Mouse (Mus musculus) MEL (cell line): ENCODE data around the gene Col4a2. TPM values are rescaled to one million over a fixed set of nuclear protein-coding genes. Genes with fewer than 3 reads are reported as not detected.

ENCODE experiments used
- DNase-seq: peaks from one replicate; pipeline ENCODE4 v3.0.0; 2011; ENCODE audit warnings: low read depth, low spot score
- H3K27ac ChIP-seq: 2 replicates; pipeline ENCODE4 v1.5.1; 2012; ENCODE audit warnings: low read depth, mild to moderate bottlenecking, control low read depth, low read length, moderate library complexity; ENCODE audit not compliant: control insufficient read depth
- H3K27me3 ChIP-seq, 2 experiments: fragments of 150-350 bp in 1 of 2; sonication (generic) in 1 of 2; 2 replicates each; pipeline ENCODE4 v1.6.1; 2012; ENCODE audit warnings: low read length in 2 of 2, mild to moderate bottlenecking in 2 of 2, improper control_type of control experiment in 1 of 2, moderate library complexity in 1 of 2; ENCODE audit not compliant: insufficient read depth in 2 of 2, control insufficient read depth in 1 of 2
- H3K36me3 ChIP-seq, 2 experiments: 2 replicates each; pipeline ENCODE4 v1.6.1; 2012 to 2014; ENCODE audit warnings: low read length in 2 of 2, improper control_type of control experiment in 1 of 2, inconsistent platforms in 1 of 2, mild to moderate bottlenecking in 1 of 2; ENCODE audit not compliant: insufficient read depth in 2 of 2, control insufficient read depth in 1 of 2
- H3K4me1 ChIP-seq, 2 experiments: fragments of 150-350 bp in 1 of 2; sonication (generic) in 1 of 2; 2 replicates each; pipeline ENCODE4 v1.6.1; 2012; ENCODE audit warnings: low read length in 2 of 2, improper control_type of control experiment in 1 of 2, mild to moderate bottlenecking in 1 of 2; ENCODE audit not compliant: insufficient read depth in 2 of 2, control insufficient read depth in 1 of 2
- H3K4me3 ChIP-seq, 2 experiments: fragments of 150-350 bp in 1 of 2; sonication (generic) in 1 of 2; 2 replicates each; pipeline ENCODE4 v1.5.1; 2012; ENCODE audit warnings: low read depth in 2 of 2, low read length in 2 of 2, mild to moderate bottlenecking in 2 of 2, moderate library complexity in 2 of 2, control low read depth in 1 of 2, improper control_type of control experiment in 1 of 2; ENCODE audit not compliant: control insufficient read depth in 1 of 2, insufficient read depth in 1 of 2
- H3K79me2 ChIP-seq: 2 replicates; pipeline ENCODE4 v1.6.1; 2012; ENCODE audit warnings: mild to moderate bottlenecking, low read length, moderate library complexity; ENCODE audit not compliant: control insufficient read depth, poor library complexity, insufficient read depth
- H3K9ac ChIP-seq: 2 replicates; pipeline ENCODE4 v1.6.1; 2012; ENCODE audit warnings: low read depth, mild to moderate bottlenecking, control low read depth, low read length, moderate library complexity; ENCODE audit not compliant: control insufficient read depth, poor library complexity, severe bottlenecking
- H3K9me3 ChIP-seq: fragments of 150-350 bp; sonication (generic); replicated peaks from 2 replicates; pipeline ENCODE4 v1.6.1; 2012; ENCODE audit warnings: mild to moderate bottlenecking, low read length, improper control_type of control experiment, moderate library complexity; ENCODE audit not compliant: insufficient read depth
- ELF1 ChIP-seq: IDR thresholded peaks from 2 replicates; pipeline ENCODE4 v1.6.1; 2014; ENCODE audit warnings: low read depth, mild to moderate bottlenecking, inconsistent platforms, low read length, improper control_type of control experiment, moderate library complexity
- KAT2A ChIP-seq: conservative IDR thresholded peaks from 2 replicates; pipeline ENCODE4 v1.6.1; 2012; ENCODE audit warnings: low read depth, low read length, improper control_type of control experiment, inconsistent platforms
- MAFK ChIP-seq: IDR thresholded peaks from 2 replicates; pipeline ENCODE4 v1.6.1; 2011; ENCODE audit warnings: low read depth, mild to moderate bottlenecking, low read length, improper control_type of control experiment, borderline replicate concordance
- MAX ChIP-seq: IDR thresholded peaks from 2 replicates; pipeline ENCODE4 v1.6.1; 2011; ENCODE audit warnings: low read length, improper control_type of control experiment
- MYC ChIP-seq: IDR thresholded peaks from 2 replicates; pipeline ENCODE4 v1.6.1; 2011; ENCODE audit warnings: low read depth, mild to moderate bottlenecking, low read length, improper control_type of control experiment, moderate library complexity
- NRF1 ChIP-seq: IDR thresholded peaks from 2 replicates; pipeline ENCODE4 v1.6.1; 2014; ENCODE audit warnings: low read depth, mild to moderate bottlenecking, inconsistent platforms, low read length, improper control_type of control experiment, moderate library complexity; ENCODE audit not compliant: poor library complexity, insufficient read depth, severe bottlenecking
- SIN3A ChIP-seq: IDR thresholded peaks from 2 replicates; pipeline ENCODE4 v1.6.1; 2012; ENCODE audit warnings: low read length, improper control_type of control experiment, inconsistent platforms
- TAL1 ChIP-seq: IDR thresholded peaks from 2 replicates; pipeline ENCODE4 v1.6.1; 2012; ENCODE audit warnings: mild to moderate bottlenecking, inconsistent platforms, low read length, moderate library complexity, mixed read lengths
- ZC3H11A ChIP-seq: IDR thresholded peaks from 2 replicates; pipeline ENCODE4 v1.6.1; 2012; ENCODE audit warnings: low read depth, mild to moderate bottlenecking, inconsistent platforms, low read length, improper control_type of control experiment
- ZMIZ1 ChIP-seq: IDR thresholded peaks from 2 replicates; pipeline ENCODE4 v1.6.1; 2012; ENCODE audit warnings: low read depth, mild to moderate bottlenecking, inconsistent platforms, low read length, improper control_type of control experiment, moderate library complexity
- polyA plus RNA-seq, 2 experiments: library from polyadenylated mRNA; stranded (reverse) in 1 of 2; unstranded in 1 of 2; fragments of >175 nt in 1 of 2; fragments of >200 nt in 1 of 2; gene quantifications; 2 replicates each; pipeline versions ENCODE4 v1.2.1 to v1.2.4; 2012; ENCODE audit warnings: low replicate concordance in 2 of 2, low read depth in 1 of 2; ENCODE audit not compliant: insufficient read length in 2 of 2, insufficient read depth in 1 of 2, missing spikeins in 1 of 2
- total RNA-seq: library from RNA; depleted of rRNA; stranded (reverse); fragments of 300-350 nt; gene quantifications from 2 replicates; pipeline ENCODE4 v1.2.3, GENCODE M21; 2012

Col4a2 gene
- total and polyA plus RNA-seq, 3 experiments, result 0.04 to 0.81 TPM; not detected in 1

DNA sequence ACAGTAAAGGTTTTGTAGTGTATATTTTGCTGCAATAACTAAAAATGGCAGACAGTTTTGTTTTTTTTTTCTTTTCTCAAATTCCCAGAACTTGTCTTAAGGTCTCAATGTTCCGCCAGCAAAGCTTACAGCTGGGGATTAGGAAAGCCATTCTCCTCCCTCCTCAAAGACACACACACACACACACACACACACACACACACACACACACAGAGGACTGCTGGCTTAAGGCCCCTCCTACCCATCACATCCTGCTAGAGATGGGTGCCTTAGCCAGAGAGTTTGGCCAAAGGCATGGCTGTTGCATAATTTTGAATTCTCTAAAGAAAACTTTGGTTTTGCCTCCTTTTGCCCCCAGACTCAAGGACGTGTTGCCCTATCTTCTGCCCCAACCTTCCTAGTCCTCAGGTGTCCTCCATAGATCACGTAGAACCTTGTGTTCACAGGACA, 35.0 kb upstream of the Col4a2 start:
- no peak overlapping the region for H3K4me3 ChIP-seq
- no peaks in the 10 kb centered on the region for H3K36me3 ChIP-seq
- H3K9me3 ChIP-seq, result no peaks in the 10 kb centered on the region
- TF ChIP-seq MAX, result no peak
- no peaks in the 10 kb centered on the region for H3K79me2 ChIP-seq
- no peak overlapping the region for H3K27ac ChIP-seq
- no peak overlapping the region for H3K9ac ChIP-seq
- DNase-seq, result no peak
- H3K4me1 ChIP-seq, result no peaks in the 10 kb centered on the region
- no peaks in the 10 kb centered on the region for H3K27me3 ChIP-seq

- no peak for DNase-seq
These were observed 34.4 kb upstream of the Col4a2 start for GRCm38 (mm10) chr8:11278101-11278611.

DNA sequence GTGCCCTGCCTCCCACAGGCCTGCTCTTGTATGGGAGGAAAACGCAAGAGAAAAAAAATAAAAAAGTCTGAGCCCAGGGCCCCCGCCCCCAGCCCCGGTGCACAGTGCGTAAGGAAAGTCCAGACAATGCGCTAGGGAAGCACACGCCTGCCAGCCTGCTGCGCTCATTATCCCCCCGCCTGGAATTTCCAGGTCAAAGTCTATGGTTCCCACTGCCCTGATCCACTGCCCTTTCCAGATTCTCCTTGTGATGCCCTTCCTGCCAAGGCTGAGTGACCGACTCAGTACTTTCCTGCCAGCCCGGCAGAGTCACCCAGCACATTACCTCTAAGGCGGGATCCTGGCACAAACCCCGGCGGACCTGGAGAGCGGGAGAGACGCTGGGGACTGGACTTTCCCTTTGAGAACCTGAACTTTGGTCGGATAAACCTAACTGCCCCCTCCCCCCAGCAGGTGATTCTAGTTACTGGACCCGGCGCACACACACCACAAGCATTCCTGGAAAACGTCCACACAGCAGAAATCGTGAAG, 33.2 kb upstream of the Col4a2 start:
- no peak for DNase-seq

More at GRCm38 (mm10) chr8:11278101-11278611, 34.4 kb upstream of the Col4a2 start:
- Histone ChIP-seq H3K4me1 (no peaks in the 10 kb centered on the region), H3K27ac (no peak overlapping the region), H3K9me3 (no peaks in the 10 kb centered on the region), H3K4me3 (no peak overlapping the region), H3K27me3 (no peaks in the 10 kb centered on the region), H3K36me3 (no peaks in the 10 kb centered on the region), H3K79me2 (no peaks in the 10 kb centered on the region), H3K9ac (no peak overlapping the region)
- no peak for TF ChIP-seq TAL1

GRCm38 (mm10) chr8:11280721-11281268, 31.8 kb upstream of the Col4a2 start:
- DNase-seq, result no peak
- Histone ChIP-seq H3K4me3 (no peak overlapping the region), H3K27me3 (no peaks in the 10 kb centered on the region), H3K9me3 (no peaks in the 10 kb centered on the region), H3K4me1 (no peaks in the 10 kb centered on the region), H3K9ac (no peak overlapping the region), H3K79me2 (no peaks in the 10 kb centered on the region), H3K36me3 (no peaks in the 10 kb centered on the region), H3K27ac (no peak overlapping the region)
- no peak for TF ChIP-seq MAFK
- TF ChIP-seq KAT2A, result no peak

More for the DNA sequence above, 33.2 kb upstream of the Col4a2 start:
- H3K9me3 ChIP-seq, result no peaks in the 10 kb centered on the region
- H3K79me2 ChIP-seq, result no peaks in the 10 kb centered on the region
- TF ChIP-seq ELF1, result no peak
- TF ChIP-seq ZMIZ1, result no peak
- no peak for TF ChIP-seq NRF1
- TF ChIP-seq MYC, result no peak
- no peak for TF ChIP-seq SIN3A
- no peak for TF ChIP-seq ZC3H11A
- TF ChIP-seq KAT2A, result no peak
- no peaks in the 10 kb centered on the region for H3K27me3 ChIP-seq
- no peaks in the 10 kb centered on the region for H3K36me3 ChIP-seq
- no peak overlapping the region for H3K27ac ChIP-seq
- H3K4me1 ChIP-seq, result no peaks in the 10 kb centered on the region
- no peak overlapping the region for H3K4me3 ChIP-seq
- no peak overlapping the region for H3K9ac ChIP-seq
